Mouse (Mus musculus) splenic B cell, adult 2 months (primary cell): ENCODE measurements around the gene Pcif1.

ENCODE experiments used
- DNase-seq: peaks from one replicate; pipeline ENCODE4 v3.0.0-alpha.2; 2011; ENCODE audit warnings: low read depth, low spot score
- H3K27me3 ChIP-seq: 2 replicates; pipeline ENCODE4 v1.6.1; 2012; ENCODE audit warnings: mild to moderate bottlenecking, low read length, moderate library complexity, mixed read lengths; ENCODE audit not compliant: control insufficient read depth, poor library complexity, insufficient read depth, severe bottlenecking
- H3K36me3 ChIP-seq: 2 replicates; pipeline ENCODE4 v1.6.1; 2012; ENCODE audit warnings: mild to moderate bottlenecking, low read length, moderate library complexity, mixed read lengths; ENCODE audit not compliant: control insufficient read depth, poor library complexity, insufficient read depth, severe bottlenecking

Pcif1 gene

GRCm38 (mm10) chr2:164939106-164939505, 60.0 kb downstream of the Pcif1 start:
- 0 out of 2 replicates have a peak, but pooled peaks cover 2% of the 10 kb centered on the region for H3K27me3 ChIP-seq
- no peak for DNase-seq

GRCm38 (mm10) chr2:164940140-164940830, 61.2 kb downstream of the Pcif1 start, which contains the start of gene Mmp9:
Gene Mmp9, plus strand, starts transcription at chr2:164940780.
- Histone ChIP-seq H3K36me3 (no peaks in the 10 kb centered on the region; the same call in 1 of the 2 replicates), H3K27me3 (0 out of 2 replicates have a peak, but pooled peaks cover 2% of the 10 kb centered on the region)
- DNase-seq = no peak

More at GRCm38 (mm10) chr2:164939106-164939505, 60.0 kb downstream of the Pcif1 start:
- H3K36me3 ChIP-seq = no peaks in the 10 kb centered on the region; the same call in 1 of the 2 replicates

GRCm38 (mm10) chr2:164942692-164943290, 63.7 kb downstream of the Pcif1 start:
- H3K36me3 ChIP-seq = no peaks in the 10 kb centered on the region
- peak; percentile 77 for DNase-seq
- H3K27me3 ChIP-seq = 0 out of 2 replicates have a peak, but pooled peaks cover 2% of the 10 kb centered on the region
